Mouse (Mus musculus): ENCODE results near the gene Ly6g5b. TPM values are rescaled to one million over a fixed set of nuclear protein-coding genes. Genes with fewer than 3 reads are reported as not detected.

The Ly6g5b gene
- polyA plus RNA-seq, 1 experiment from 2014 or later, result 0.89 TPM

DNA sequence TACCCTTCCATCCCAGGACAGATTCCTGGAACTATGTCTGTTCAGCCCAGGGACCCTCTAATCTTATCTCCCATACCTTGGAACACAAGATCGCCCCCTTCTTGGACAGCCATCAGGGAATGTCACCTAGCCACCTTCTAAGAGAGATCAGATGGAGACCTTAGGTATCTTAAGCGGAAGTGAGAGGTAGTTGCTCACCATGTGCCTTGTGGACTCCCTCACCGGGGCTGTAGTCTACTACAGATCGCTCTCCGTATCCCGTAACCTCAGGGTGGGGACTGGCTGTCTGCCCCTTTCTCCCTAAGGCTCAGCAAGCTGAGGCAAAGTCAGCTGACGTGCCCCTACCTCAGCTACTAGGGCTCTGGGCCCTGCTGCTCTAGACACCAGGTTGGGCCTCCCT, 11.1 kb downstream of the Ly6g5b start:
- H3K4me2 ChIP-seq (ENCODE audit: low read length), result no peak overlapping the region
- DNase-seq (ENCODE audit: low spot score) (no peak), ATAC-seq (no peak)
- H3K27me3 ChIP-seq (replicated peaks; ENCODE audit: control insufficient read depth, insufficient read depth, low read length), result no peaks in the 10 kb centered on the region
- H3K9ac ChIP-seq (ENCODE audit: low read length), result no peak overlapping the region
- H3K9me3 ChIP-seq (replicated peaks; ENCODE audit: control insufficient read depth, low read length), result no peaks in the 10 kb centered on the region
- no peaks in the 10 kb centered on the region for H3K4me1 ChIP-seq (ENCODE audit: control insufficient read depth, insufficient read depth, low read length)
- peaks cover 53% of the 10 kb centered on the region for H3K36me3 ChIP-seq (ENCODE audit: control insufficient read depth, insufficient read depth, low read length)
- H3K4me3 ChIP-seq (ENCODE audit: low read depth, low read length), result no peak overlapping the region
- WGBS, result 92% methylated on average over 7 of the region's 7 CpGs
- H3K27ac ChIP-seq (ENCODE audit: low read depth, low read length), result no peak overlapping the region

DNA sequence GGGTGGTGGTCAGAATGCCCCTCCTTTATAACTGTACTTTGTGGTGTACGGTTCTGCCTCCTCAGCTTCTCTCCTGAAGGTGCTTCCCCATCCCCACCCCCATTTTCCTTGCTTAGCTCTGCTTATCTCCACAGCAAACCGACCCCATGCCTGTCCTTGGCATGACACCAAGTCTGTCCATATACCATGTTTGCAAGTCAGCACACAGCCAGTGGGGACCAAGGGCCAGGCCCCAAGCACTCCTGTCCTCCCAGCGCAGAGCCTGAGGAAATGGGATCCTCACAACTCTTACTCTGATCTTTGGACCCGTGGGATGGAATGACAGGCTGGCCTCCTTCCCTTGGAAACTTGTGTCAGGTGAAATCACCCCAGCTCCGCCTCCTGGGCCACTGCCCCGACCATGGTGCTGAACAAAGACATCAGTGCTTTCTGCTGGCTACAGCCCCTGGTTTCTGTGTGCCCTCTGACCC, 12.0 kb downstream of the Ly6g5b start:
- ATAC-seq (no peak), DNase-seq (ENCODE audit: low spot score) (no peak)
- Histone ChIP-seq H3K9ac (ENCODE audit: low read length) (no peak overlapping the region), H3K27ac (ENCODE audit: low read depth, low read length) (no peak overlapping the region), H3K36me3 (ENCODE audit: control insufficient read depth, insufficient read depth, low read length) (peaks cover 61% of the 10 kb centered on the region), H3K4me2 (ENCODE audit: low read length) (no peak overlapping the region), H3K27me3 (replicated peaks; ENCODE audit: control insufficient read depth, insufficient read depth, low read length) (no peaks in the 10 kb centered on the region), H3K4me3 (ENCODE audit: low read depth, low read length) (no peak overlapping the region), H3K9me3 (replicated peaks; ENCODE audit: control insufficient read depth, low read length) (no peaks in the 10 kb centered on the region), H3K4me1 (ENCODE audit: control insufficient read depth, insufficient read depth, low read length) (no peaks in the 10 kb centered on the region)
- 73% methylated on average over 6 of the region's 6 CpGs for WGBS

DNA sequence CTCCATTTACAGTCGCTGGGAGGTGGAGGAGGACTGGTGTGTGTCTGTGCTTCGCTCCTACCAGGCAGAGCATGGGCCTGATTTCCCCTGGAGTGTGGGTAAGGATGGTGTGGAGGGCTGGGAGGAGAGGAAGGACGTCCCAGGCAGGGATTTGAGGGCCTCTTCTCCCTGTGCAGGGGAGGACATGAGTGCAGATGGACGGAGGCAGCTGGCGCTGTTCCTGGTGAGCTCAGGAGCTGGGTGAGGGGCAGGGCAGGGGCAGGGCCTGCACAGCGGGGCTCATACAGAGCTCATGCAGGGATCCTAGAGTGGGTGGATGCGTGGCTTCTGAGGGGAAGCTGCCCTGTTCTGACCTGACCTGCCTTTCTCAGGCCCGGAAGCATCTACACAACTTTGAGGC, 12.9 kb downstream of the Ly6g5b start:
- Histone ChIP-seq H3K4me2 (ENCODE audit: low read length) (no peak overlapping the region), H3K27me3 (replicated peaks; ENCODE audit: control insufficient read depth, insufficient read depth, low read length) (no peaks in the 10 kb centered on the region), H3K27ac (ENCODE audit: low read depth, low read length) (no peak overlapping the region), H3K4me1 (ENCODE audit: control insufficient read depth, insufficient read depth, low read length) (no peaks in the 10 kb centered on the region), H3K4me3 (ENCODE audit: low read depth, low read length) (no peak overlapping the region), H3K9ac (ENCODE audit: low read length) (no peak overlapping the region), H3K9me3 (replicated peaks; ENCODE audit: control insufficient read depth, low read length) (no peaks in the 10 kb centered on the region), H3K36me3 (ENCODE audit: control insufficient read depth, insufficient read depth, low read length) (peaks cover 69% of the 10 kb centered on the region)
- no peak for DNase-seq (ENCODE audit: low spot score)
- WGBS, result 81% methylated on average over 8 of the region's 8 CpGs
- ATAC-seq, result no peak

DNA sequence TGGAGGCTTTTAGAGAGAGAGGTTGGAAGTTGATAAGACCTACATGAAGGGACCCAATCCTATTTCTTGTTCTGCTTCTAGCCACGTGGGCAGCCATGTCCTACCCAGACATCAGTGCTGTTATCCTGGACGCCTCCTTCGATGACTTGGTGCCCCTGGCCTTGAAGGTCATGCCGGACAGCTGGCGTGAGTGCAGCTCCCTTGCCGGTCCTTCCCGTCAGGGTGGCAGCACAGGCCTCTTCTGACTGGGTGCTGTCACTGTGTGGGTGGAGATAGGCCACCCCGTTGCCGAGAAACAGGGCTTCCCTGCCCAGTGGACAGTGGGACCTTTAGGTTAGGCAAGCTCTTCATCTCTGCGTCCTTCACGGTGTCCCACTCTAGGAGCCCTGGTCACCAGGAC, 14.1 kb downstream of the Ly6g5b start:
- no peak overlapping the region for H3K4me2 ChIP-seq (ENCODE audit: low read length)
- no peaks in the 10 kb centered on the region for H3K9me3 ChIP-seq (replicated peaks; ENCODE audit: control insufficient read depth, low read length)
- no peak for DNase-seq (ENCODE audit: low spot score)
- H3K4me1 ChIP-seq (ENCODE audit: control insufficient read depth, insufficient read depth, low read length), result no peaks in the 10 kb centered on the region
- H3K27ac ChIP-seq (ENCODE audit: low read depth, low read length), result no peak overlapping the region
- no peak overlapping the region for H3K4me3 ChIP-seq (ENCODE audit: low read depth, low read length)
- 93% methylated on average over 11 of the region's 11 CpGs for WGBS
- H3K9ac ChIP-seq (ENCODE audit: low read length), result no peak overlapping the region
- H3K36me3 ChIP-seq (ENCODE audit: control insufficient read depth, insufficient read depth, low read length), result peaks cover 80% of the 10 kb centered on the region
- ATAC-seq, result no peak
- no peaks in the 10 kb centered on the region for H3K27me3 ChIP-seq (replicated peaks; ENCODE audit: control insufficient read depth, insufficient read depth, low read length)

DNA sequence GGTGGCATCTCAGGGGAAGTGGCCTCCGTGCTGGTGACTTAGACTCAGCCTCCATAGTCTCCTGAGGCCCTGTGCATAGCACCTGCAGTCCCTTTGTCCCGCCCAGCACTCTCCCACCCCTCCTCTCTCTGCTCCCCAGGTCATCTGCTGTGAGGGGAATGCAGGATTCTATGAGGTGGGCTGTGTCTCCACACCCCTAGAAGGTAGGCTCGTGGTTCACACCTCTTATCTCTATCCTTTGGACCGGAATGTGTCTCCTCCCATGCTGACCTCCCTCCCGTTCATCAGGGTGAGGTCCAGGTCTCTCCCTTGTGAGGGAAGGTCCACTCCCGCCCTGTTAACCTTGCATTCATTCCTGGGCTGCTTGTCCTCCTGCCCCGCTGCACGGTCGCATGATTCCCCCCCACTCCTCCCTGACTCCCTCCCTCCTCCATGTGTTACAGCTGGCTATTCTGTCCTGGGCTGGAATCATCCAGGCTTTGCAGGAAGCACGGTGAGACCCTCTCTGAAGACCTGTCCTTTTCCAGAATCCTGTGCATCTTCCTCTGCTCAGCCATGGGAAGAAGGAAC, 14.9 kb downstream of the Ly6g5b start:
- H3K4me1 ChIP-seq (ENCODE audit: control insufficient read depth, insufficient read depth, low read length), result no peaks in the 10 kb centered on the region
- peaks cover 83% of the 10 kb centered on the region for H3K36me3 ChIP-seq (ENCODE audit: control insufficient read depth, insufficient read depth, low read length)
- no peaks in the 10 kb centered on the region for H3K9me3 ChIP-seq (replicated peaks; ENCODE audit: control insufficient read depth, low read length)
- no peak overlapping the region for H3K4me2 ChIP-seq (ENCODE audit: low read length)
- no peak overlapping the region for H3K9ac ChIP-seq (ENCODE audit: low read length)
- H3K4me3 ChIP-seq (ENCODE audit: low read depth, low read length), result no peak overlapping the region
- H3K27ac ChIP-seq (ENCODE audit: low read depth, low read length), result no peak overlapping the region
- H3K27me3 ChIP-seq (replicated peaks; ENCODE audit: control insufficient read depth, insufficient read depth, low read length), result no peaks in the 10 kb centered on the region
- no peak for ATAC-seq
- no peak for DNase-seq (ENCODE audit: low spot score)
- WGBS, result 75% methylated on average over 10 of the region's 10 CpGs

DNA sequence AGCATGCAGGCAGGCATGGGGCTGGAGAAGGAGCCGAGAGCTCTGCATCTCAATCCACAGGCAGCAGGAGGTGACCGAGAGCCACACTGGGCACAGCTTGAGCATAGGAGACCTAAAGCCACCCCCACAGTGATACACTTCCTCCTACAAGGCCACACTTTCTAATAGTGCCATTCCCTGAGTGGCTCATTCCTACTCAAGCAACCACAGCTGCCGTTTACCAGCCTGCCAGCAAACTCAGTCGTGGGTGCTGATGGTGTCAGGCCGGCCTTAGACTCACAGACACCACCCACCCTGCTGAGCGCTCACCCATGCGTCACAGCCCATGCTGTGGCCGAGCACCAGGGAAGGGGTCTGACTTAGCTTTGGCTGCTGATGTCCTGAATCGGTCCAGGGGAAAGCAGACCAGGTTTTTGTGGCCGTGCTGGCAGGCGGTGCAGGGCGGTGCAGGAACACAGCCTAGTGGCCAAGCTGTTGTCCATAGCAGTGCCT, 18.0 kb downstream of the Ly6g5b start:
- no peak overlapping the region for H3K27ac ChIP-seq (ENCODE audit: low read depth, low read length)
- no peaks in the 10 kb centered on the region for H3K9me3 ChIP-seq (replicated peaks; ENCODE audit: control insufficient read depth, low read length)
- H3K4me2 ChIP-seq (ENCODE audit: low read length), result no peak overlapping the region
- H3K4me1 ChIP-seq (ENCODE audit: control insufficient read depth, insufficient read depth, low read length), result no peaks in the 10 kb centered on the region
- no peak overlapping the region for H3K9ac ChIP-seq (ENCODE audit: low read length)
- peaks cover 88% of the 10 kb centered on the region for H3K36me3 ChIP-seq (ENCODE audit: control insufficient read depth, insufficient read depth, low read length)
- H3K27me3 ChIP-seq (replicated peaks; ENCODE audit: control insufficient read depth, insufficient read depth, low read length), result no peaks in the 10 kb centered on the region
- 78% methylated on average over 12 of the region's 12 CpGs for WGBS
- H3K4me3 ChIP-seq (ENCODE audit: low read depth, low read length), result no peak overlapping the region
- ATAC-seq (no peak), DNase-seq (ENCODE audit: low spot score) (no peak)

DNA sequence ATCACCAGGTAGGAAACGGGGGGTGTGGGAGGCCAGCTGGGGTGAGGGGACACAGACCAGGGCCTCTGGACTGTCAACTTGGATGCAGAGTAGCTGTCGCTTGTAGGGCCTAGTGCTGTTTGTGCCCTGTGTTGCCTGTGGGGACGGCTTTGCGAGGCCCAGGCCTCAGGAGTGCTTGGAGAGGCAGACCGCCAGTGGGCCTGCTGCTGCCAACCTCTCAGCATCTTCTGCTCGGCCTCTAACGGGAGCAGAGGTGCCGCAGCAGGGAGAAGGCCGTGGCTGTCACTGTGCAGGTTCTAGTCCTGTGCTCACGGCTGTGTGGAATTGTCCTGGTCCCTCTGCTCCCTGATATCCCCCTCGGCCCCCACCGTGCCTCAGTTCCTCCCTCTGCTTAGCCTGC, 18.6 kb downstream of the Ly6g5b start:
- WGBS, result 85% methylated on average over 12 of the region's 12 CpGs
- Histone ChIP-seq H3K36me3 (ENCODE audit: control insufficient read depth, insufficient read depth, low read length) (peaks cover 85% of the 10 kb centered on the region), H3K27ac (ENCODE audit: low read depth, low read length) (no peak overlapping the region), H3K27me3 (replicated peaks; ENCODE audit: control insufficient read depth, insufficient read depth, low read length) (no peaks in the 10 kb centered on the region), H3K4me2 (ENCODE audit: low read length) (no peak overlapping the region), H3K4me3 (ENCODE audit: low read depth, low read length) (no peak overlapping the region), H3K4me1 (ENCODE audit: control insufficient read depth, insufficient read depth, low read length) (no peaks in the 10 kb centered on the region), H3K9me3 (replicated peaks; ENCODE audit: control insufficient read depth, low read length) (no peaks in the 10 kb centered on the region), H3K9ac (ENCODE audit: low read length) (no peak overlapping the region)
- no peak for DNase-seq (ENCODE audit: low spot score)
- no peak for ATAC-seq

DNA sequence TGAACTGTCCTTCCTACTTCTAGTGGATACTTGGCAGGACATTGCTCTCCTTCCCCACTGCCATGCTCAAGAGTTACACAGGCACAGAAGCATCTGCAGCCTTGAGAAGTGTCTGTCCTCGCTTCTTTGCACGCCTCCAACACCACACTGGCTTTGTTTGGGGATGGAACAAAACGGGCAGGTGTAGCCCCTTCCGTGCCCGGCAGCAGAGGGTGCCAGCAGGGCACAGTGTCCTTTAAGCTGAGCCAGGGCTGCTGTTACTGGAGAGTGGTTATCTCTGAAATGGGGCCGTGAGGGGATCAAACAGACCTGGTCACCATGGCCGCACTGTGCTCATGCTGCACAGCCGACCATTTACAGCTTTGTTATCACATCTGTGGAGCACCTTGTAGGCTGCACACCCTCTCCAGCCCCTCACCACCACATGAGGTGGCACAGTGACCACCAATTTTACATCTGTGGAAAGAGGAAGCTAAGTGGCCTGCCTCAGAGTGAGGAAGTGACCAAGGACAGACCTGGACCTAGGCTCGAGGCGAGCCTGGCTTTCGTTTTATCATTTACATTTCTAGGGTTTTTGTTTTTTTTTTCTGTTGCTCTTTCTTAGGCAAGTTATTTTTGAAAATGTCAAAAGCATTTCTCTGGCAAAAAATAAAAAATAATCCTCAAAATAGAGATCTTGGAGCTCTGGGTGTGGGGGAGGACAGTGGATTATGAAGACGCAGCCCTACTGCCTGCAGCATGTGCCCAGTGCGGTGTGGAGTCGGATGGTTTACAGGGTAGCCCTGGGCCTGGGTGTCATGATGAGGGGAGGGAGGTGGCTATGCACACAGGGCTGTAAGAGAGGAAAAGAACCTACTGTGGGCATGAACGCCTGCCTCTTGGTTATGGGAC, 20.5 kb downstream of the Ly6g5b start:
- ATAC-seq (no peak), DNase-seq (ENCODE audit: low spot score) (no peak)
- WGBS, result 93% methylated on average over 15 of the region's 15 CpGs
- peaks cover 70% of the 10 kb centered on the region for H3K36me3 ChIP-seq (ENCODE audit: control insufficient read depth, insufficient read depth, low read length)
- H3K4me2 ChIP-seq (ENCODE audit: low read length), result no peak overlapping the region
- no peaks in the 10 kb centered on the region for H3K9me3 ChIP-seq (replicated peaks; ENCODE audit: control insufficient read depth, low read length)
- no peak overlapping the region for H3K9ac ChIP-seq (ENCODE audit: low read length)
- no peak overlapping the region for H3K4me3 ChIP-seq (ENCODE audit: low read depth, low read length)
- no peaks in the 10 kb centered on the region for H3K27me3 ChIP-seq (replicated peaks; ENCODE audit: control insufficient read depth, insufficient read depth, low read length)
- H3K4me1 ChIP-seq (ENCODE audit: control insufficient read depth, insufficient read depth, low read length), result peaks cover 6% of the 10 kb centered on the region
- H3K27ac ChIP-seq (ENCODE audit: low read depth, low read length), result no peak overlapping the region

All from forebrain, embryonic 14.5 days (tissue).